Mouse (Mus musculus): ENCODE results near the gene 9030025P20Rik.
"Not testable (repeated sequence)": the region's sequence is repeated elsewhere in the genome, so short reads cannot be mapped to it uniquely, and the experiment has no call there.

9030025P20Rik gene

DNA sequence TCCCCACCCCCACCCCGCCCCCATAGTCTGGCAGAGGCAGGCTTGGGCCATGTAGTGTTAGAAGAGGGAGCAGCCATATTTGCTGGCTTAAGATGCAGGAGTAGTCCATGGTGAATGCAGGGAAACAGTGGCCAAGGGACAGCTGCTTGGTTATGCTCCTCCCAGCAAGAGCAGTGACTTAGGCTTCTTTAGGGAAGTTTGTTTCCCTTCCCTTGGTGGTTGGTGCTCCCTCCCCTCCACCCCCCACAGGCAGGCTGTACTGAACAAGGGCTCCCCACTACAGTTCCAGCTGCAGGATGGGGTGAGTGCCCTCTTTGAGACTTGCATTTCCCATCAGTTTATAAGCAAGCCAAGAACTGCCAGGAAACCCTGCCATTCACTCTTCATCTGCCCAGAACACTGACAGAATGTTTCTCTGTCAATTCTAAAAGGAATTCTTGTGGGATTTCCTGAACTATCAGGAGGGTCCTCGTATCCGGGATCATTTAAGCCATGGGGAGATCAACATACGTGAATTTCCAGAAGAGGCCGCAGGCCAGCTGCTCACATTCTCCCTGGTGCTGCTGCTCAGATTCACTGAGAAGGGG lies 11.9 kb downstream of the 9030025P20Rik start:
- DNase-seq (ENCODE audit: low spot score in 2 of 2): peak in 1 of 2 experiments; percentile 5

DNA sequence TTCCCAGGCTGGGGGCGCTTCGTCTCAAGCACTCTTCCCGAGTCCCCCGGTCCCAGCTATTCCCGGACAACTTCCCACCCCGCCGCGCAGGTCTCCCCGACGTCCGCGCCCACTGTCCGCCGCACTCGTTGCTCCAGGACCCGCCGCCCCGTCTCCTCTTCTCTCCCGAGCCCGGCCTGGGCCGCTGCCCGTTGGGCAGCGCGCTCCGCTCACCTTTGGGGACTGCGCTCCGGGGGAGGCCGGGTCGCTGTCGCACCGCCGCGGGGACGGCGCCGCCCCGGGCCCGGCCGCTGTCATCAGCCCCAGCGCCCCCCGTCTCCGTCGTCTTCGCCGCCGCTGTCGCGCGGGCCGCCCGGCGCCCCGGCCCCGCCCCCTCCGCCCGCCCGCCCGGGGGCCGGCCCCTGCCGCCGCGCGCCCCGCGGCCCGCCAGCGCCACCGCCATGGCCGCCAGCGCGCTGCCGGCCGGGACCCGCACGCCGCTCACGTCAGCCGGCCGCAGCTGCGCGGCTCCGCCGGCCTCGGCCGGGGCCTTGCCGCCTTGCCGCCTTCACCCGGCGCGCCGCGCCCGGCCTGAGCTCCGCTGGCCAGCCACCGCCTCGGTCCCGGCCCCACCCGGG lies 14.4 kb downstream of the 9030025P20Rik start:
- not testable (repeated sequence) for DNase-seq (ENCODE audit: low spot score in 2 of 2)

DNA sequence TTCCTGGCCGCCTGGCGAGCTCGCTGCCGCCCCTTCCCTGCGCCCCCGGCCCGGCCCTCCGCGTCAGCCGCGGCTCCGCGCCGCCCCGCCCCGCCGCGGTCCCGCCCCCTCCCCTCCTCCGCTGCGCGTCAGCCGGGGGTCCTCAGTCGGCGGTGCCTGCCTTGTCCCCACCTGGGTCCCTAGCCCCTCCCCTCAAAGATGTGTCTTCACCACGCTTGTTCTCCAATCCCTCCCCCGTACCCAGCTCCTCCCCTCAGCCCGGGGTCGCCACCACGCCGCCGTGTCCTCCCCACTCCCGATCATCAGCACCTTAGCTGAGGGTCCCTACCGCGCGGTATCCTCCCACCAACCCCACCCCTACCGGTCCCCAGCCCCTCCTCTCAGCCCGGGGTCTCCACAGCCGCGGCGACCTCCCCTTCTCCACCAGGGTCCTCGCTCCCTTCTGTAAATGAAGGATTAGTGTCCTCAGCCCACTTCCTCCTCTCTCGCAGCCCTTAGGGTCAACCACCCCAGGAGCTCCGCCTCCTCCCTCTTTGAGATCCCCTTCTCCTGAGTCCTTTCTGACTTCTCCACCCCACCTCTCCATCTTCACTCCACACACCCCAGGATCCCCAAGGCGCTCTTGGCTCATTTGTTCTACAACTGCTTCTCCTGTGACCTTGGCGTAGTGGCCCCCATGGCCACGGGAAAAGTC lies 15.0 kb downstream of the 9030025P20Rik start:
- DNase-seq (ENCODE audit: low spot score in 2 of 2): not testable (repeated sequence)

DNA sequence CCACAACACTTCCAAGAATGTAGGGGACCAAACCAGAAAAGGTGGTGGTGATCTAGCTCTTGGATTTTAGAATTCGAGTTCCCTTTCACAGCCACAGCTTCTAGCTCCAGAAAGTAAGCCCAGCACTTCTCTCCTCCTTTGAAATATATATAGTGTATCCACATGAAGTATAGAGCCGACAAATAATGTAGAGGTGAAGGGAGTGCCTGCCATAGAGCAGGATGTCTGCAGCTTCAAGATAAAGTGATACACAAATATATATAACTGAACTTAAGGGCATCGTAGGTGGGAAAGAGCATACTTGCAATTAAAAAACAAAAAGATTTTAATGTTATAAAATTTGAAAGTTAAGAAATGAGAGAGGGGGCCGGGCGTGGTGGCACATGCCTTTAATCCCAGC lies 15.9 kb downstream of the 9030025P20Rik start:
- DNase-seq (ENCODE audit: low spot score in 2 of 2): not testable (repeated sequence)

DNA sequence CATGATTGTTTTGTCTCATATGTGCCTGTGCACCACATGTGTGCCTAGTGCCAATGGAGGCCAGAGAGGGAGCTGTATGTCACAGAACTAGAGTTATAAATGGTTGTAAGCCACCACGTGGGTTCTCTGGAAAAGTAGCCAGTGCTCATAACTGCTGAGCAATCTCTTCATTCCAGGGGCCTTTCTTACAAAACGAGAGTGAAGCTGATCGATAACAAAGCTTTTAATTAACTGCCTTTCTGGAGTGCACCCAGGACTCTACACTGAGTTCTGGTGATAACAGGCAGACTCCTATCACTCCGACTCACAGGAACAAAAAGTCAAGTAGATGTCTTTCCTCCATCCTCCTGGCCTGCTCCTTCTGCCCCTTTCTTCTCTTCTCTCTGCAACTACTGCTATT lies 21.8 kb downstream of the 9030025P20Rik start:
- DNase-seq (ENCODE audit: low spot score in 2 of 2): not testable (repeated sequence)

DNA sequence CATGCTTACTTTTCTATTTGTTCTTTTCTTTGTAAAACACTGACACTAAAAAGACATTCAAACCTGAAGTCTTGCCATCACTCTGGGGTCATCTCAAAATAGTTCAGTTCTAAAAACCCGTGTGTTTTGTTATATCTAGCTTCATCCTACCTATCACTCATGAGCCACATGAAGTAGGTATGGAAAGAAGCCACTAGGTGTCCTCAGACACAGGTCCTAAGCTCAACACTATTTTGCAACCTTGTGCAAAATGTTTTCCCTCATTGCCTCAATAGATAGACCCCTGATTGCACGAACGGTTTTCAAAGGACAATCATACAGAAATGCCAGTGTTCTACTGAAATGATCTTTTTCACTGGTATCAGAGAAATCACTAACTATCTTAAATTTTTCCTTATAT lies 30.8 kb downstream of the 9030025P20Rik start:
- not testable (repeated sequence) for DNase-seq (ENCODE audit: low spot score in 2 of 2)

DNA sequence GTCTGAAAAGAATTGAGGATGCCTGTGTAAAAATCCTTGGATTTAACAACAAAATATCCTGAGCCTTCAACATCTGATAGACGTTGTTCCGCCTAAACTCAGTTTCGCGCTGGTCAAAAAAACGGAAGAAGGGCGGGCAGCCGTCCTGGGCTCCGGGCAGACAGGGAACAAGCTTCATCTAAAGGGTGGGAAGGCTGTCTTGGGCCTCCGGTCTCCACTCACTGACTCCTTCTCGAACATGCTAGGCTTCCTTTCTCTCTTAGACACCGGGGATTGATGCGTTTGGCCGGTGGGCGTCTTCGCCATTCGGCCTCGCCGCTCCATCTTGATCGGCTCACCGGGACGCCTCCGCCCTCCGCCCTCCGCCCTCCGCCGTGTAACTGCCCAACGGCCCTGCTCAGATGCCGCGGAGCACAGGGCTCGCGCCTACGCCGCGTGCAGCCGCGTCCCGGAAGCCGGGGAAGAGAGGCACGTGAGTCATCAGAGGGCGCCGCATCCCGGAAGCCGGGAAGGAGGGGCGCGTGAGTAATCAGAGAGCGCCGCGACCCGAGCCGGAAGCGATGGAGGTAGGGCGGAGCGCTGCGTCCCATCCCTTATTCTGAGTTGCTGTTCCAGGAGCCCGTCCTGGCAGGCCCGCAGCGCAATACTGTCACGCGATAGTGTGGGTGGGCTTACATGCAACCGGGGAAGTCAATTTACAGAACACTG lies 31.6 kb downstream of the 9030025P20Rik start, which contains the start of gene Gm3435:
TSS of gene Gm3435 (plus strand) at position 471 of the 708 bp plus-strand sequence.
- not testable (repeated sequence) for DNase-seq (ENCODE audit: low spot score in 2 of 2)

DNA sequence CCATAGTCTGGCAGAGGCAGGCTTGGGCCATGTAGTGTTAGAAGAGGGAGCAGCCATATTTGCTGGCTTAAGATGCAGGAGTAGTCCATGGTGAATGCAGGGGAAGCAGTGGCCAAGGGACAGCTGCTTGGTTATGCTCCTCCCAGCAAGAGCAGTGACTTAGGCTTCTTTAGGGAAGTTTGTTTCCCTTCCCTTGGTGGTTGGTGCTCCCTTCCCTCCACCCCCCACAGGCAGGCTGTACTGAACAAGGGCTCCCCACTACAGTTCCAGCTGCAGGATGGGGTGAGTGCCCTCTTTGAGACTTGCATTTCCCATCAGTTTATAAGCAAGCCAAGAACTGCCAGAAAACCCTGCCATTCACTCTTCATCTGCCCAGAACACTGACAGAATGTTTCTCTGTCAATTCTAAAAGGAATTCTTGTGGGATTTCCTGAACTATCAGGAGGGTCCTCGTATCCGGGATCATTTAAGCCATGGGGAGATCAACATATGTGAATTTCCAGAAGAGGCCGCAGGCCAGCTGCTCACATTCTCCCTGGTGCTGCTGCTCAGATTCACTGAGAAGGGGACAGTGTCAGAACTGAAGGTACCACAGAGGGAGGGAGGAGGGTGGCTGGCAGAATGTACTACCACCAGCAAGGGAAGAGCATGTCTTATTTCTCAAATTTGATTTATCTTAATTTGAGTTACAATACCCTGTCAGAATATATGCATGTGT lies 43.4 kb downstream of the 9030025P20Rik start:
- DNase-seq (ENCODE audit: low spot score in 2 of 2): peak; percentile 18

DNA sequence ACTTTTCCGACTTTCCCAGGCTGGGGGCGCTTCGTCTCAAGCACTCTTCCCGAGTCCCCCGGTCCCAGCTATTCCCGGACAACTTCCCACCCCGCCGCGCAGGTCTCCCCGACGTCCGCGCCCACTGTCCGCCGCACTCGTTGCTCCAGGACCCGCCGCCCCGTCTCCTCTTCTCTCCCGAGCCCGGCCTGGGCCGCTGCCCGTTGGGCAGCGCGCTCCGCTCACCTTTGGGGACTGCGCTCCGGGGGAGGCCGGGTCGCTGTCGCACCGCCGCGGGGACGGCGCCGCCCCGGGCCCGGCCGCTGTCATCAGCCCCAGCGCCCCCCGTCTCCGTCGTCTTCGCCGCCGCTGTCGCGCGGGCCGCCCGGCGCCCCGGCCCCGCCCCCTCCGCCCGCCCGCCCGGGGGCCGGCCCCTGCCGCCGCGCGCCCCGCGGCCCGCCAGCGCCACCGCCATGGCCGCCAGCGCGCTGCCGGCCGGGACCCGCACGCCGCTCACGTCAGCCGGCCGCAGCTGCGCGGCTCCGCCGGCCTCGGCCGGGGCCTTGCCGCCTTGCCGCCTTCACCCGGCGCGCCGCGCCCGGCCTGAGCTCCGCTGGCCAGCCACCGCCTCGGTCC lies 45.7 kb downstream of the 9030025P20Rik start:
- not testable (repeated sequence) for DNase-seq (ENCODE audit: low spot score in 2 of 2)

DNA sequence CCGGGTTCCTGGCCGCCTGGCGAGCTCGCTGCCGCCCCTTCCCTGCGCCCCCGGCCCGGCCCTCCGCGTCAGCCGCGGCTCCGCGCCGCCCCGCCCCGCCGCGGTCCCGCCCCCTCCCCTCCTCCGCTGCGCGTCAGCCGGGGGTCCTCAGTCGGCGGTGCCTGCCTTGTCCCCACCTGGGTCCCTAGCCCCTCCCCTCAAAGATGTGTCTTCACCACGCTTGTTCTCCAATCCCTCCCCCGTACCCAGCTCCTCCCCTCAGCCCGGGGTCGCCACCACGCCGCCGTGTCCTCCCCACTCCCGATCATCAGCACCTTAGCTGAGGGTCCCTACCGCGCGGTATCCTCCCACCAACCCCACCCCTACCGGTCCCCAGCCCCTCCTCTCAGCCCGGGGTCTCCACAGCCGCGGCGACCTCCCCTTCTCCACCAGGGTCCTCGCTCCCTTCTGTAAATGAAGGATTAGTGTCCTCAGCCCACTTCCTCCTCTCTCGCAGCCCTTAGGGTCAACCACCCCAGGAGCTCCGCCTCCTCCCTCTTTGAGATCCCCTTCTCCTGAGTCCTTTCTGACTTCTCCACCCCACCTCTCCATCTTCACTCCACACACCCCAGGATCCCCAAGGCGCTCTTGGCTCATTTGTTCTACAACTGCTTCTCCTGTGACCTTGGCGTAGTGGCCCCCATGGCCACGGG lies 46.4 kb downstream of the 9030025P20Rik start:
- DNase-seq (ENCODE audit: low spot score in 2 of 2): not testable (repeated sequence)

DNA sequence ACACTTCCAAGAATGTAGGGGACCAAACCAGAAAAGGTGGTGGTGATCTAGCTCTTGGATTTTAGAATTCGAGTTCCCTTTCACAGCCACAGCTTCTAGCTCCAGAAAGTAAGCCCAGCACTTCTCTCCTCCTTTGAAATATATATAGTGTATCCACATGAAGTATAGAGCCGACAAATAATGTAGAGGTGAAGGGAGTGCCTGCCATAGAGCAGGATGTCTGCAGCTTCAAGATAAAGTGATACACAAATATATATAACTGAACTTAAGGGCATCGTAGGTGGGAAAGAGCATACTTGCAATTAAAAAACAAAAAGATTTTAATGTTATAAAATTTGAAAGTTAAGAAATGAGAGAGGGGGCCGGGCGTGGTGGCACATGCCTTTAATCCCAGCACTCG lies 47.2 kb downstream of the 9030025P20Rik start:
- not testable (repeated sequence) for DNase-seq (ENCODE audit: low spot score in 2 of 2)

DNA sequence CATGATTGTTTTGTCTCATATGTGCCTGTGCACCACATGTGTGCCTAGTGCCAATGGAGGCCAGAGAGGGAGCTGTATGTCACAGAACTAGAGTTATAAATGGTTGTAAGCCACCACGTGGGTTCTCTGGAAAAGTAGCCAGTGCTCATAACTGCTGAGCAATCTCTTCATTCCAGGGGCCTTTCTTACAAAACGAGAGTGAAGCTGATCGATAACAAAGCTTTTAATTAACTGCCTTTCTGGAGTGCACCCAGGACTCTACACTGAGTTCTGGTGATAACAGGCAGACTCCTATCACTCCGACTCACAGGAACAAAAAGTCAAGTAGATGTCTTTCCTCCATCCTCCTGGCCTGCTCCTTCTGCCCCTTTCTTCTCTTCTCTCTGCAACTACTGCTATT lies 53.1 kb downstream of the 9030025P20Rik start:
- DNase-seq (ENCODE audit: low spot score in 2 of 2): not testable (repeated sequence)

DNA sequence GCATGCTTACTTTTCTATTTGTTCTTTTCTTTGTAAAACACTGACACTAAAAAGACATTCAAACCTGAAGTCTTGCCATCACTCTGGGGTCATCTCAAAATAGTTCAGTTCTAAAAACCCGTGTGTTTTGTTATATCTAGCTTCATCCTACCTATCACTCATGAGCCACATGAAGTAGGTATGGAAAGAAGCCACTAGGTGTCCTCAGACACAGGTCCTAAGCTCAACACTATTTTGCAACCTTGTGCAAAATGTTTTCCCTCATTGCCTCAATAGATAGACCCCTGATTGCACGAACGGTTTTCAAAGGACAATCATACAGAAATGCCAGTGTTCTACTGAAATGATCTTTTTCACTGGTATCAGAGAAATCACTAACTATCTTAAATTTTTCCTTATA lies 62.2 kb downstream of the 9030025P20Rik start:
- not testable (repeated sequence) for DNase-seq (ENCODE audit: low spot score in 2 of 2)
